Mouse (Mus musculus) brain, embryonic 18.5 days (tissue): ENCODE results near the gene 1700040F15Rik.
"Not testable (repeated sequence)": the region's sequence is repeated elsewhere in the genome, so short reads cannot be mapped to it uniquely, and the experiment has no call there.

Experiments
- DNase-seq: peaks from one replicate; pipeline ENCODE4 v3.0.0-alpha.2; 2012; ENCODE audit warnings: low read depth, low spot score

The 1700040F15Rik gene

GRCm38 (mm10) chrY:61101947-61102346 lies at the start of gene 1700040F15Rik:
Gene 1700040F15Rik (plus strand): TSS chrY:61102247.
- not testable (repeated sequence) for DNase-seq
